Mouse (Mus musculus) ES-Bruce4 (cell line): Measurements from ENCODE around the gene Pigs.

Experiments used
- CTCF ChIP-seq: IDR thresholded peaks from one replicate; pipeline ENCODE4 v1.8.1; 2011; ENCODE audit warnings: low read depth, low read length
- EP300 ChIP-seq: IDR thresholded peaks from 2 replicates; pipeline ENCODE4 v1.6.1; 2011; ENCODE audit warnings: low read depth, low read length; ENCODE audit not compliant: insufficient read depth
- POLR2A ChIP-seq: IDR thresholded peaks from one replicate; pipeline ENCODE4 v1.8.1; 2011; ENCODE audit warnings: low read length; ENCODE audit not compliant: insufficient read depth

- TF ChIP-seq POLR2A (no peak), CTCF (no peak), EP300 (no peak)
Measured at GRCm38 (mm10) chr11:78346326-78347069, 18.3 kb downstream of the Pigs start.
